Mouse (Mus musculus): ENCODE data around the gene Zdhhc19.

The Zdhhc19 gene

DNA sequence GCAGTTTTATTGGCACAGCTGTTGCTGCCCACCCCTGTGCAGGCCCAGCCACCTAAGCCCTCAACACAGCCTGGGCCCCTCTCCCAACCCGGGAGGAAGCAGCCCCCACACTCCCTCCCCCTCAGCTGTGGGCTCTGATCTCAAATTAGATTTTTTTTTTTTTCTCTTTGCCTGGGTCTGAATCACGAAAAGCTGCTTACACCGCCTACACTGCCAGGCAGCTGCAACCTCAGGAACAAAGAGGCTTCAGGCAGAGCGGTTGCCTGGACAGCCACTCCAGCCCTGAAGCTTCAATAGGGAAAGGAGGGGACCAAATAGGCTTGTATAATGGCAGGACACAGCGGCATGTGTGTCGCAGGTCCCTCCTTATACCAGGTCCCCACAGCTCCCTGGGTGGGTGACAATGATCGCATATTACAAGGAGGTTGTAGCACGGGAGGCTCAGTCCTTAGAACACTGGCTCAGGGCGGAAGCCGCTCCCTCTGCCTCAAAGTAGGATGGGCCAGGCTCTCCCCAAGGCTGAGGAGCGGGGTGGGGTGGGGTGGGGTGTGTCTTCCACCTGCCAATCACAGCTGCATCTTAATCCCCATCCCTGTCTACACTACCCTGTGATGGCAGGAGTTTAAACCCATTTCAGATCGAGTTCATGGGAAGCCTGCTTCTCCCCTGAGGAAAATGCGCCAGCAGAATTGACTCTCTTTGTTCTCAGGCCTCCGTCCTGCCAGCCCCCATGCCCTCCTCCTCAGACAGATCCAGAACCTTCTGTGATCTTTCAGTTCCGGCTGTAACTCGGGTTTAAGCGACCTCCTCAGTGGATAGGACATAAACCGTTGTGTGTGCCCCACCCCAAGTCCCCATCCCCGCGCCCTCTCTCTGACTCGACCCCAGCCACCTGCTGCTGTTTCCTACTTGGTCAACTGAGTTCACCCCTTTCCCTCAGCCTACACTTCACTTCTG lies 20.2 kb downstream of the Zdhhc19 start:
- no peak for DNase-seq

DNA sequence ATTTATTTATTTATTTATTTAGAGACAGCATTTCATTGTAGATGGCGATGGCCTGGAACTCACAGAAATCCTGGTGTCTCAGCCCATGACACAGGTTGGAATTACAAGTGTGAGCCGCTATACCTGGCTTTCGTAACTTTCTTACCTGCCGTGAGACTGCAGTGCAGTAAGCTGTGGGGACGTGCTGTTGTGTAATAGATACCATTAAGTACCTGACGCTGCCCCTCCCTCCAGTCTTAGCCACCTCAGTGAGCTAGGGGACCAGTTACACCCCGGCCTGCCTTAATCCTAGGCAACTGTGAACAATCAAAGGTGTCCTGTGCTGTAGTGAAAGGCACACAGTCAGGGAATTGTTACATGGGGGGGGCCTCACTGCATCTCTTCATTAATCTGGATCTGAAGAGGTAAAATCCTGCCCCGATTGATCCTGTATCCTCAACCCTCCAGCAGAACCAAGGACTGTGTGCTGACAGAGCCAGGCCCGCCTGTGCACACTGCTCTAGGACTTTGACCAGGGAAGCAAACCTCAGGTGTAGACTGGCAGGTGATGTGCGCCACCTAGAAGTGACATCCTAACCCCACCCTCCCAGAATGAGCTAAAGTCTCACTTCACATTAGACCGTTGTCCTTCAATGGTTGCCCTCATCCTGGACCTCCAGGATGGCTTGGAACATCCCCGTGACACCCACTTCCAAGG lies 21.9 kb downstream of the Zdhhc19 start:
- no peak for DNase-seq

DNA sequence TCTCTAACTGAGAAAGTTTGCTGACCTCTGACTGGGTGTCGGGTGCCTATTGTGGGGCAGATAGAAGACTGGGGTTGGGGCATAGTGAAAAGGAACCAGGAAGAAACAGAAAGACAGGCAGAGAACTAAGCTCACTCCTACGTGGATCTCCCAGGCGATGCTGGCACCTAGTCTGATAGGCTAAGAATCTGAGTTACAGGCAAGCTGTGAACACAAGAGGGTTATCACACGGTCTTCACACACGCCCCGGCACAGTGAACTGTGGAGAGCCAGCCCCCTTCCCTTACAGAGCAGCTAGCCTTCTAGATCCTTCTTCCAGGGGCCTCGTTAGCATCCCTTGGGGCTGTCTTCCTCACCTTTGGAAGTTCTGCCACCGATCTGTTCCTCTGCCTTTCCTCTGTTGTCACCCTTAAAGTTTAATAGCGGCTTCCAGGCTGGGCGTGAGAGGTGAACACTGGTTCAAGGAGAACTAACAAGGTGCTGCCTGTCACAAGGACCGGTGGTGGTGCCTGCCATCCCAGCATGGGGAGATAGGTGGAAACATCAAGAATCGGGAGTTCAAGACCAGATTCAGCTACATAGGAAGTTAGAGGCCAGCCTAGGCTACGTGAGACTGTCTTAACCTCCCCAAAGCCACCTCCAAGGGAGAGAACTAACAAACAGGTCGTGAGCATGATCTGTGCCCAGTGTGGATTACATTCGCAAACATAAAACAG lies 23.7 kb downstream of the Zdhhc19 start:
- no peak for DNase-seq

GRCm38 (mm10) chr16:32520372-32520748 lies 24.3 kb downstream of the Zdhhc19 start:
- DNase-seq = no peak

DNA sequence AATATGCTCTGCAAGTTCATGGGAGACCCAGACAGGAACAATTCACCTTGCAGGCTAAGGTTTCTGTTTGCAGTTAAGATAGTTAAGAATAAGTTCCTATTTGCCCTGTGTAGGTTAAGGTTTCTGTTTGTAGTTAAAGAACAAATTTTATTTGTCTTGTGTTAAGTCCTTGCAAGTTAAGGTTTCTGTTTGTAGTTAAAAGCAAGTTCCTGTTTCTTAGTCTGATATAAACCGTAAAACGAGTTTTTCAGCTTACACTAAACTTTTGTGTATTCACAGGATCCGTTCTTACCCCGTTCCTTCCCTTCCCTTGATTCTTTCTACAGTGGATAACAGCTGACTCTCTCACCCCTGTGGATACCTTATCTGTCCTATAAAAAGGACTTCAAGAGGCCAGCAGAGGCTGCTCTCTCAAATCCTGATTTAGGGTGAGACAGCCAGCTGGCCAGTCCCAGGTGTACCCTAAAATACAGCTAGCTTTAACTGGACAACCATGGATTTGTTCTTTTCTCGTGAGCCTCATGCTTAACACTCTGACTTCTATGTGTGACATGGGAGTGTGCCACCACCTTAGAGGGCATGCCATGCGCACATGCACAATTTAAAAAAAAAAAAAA lies 26.6 kb downstream of the Zdhhc19 start:
- no peak for DNase-seq

- DNase-seq = no peak
These were observed 27.6 kb downstream of the Zdhhc19 start for GRCm38 (mm10) chr16:32523462-32524243.

DNA sequence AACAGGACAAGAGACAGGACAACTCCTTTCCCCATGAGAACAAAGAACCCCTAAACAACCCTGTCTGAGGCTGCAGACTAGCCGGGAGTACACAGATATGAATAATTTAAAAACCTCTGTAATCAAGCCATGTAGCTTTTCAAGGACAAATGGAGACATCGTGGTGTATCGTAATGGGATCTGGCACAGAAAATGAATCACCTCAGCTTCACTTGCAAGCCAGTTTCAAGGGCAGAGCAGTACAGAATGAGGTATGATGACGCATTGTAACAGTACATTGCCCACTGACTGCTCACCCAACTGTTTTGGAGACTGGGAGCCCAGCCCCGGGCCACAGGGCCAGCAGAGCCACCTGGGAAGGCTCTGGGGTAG lies 28.2 kb downstream of the Zdhhc19 start:
- no peak for DNase-seq

- no peak for DNase-seq
These were observed 30.8 kb downstream of the Zdhhc19 start for GRCm38 (mm10) chr16:32526906-32527305.

GRCm38 (mm10) chr16:32532878-32533826 lies 37.1 kb downstream of the Zdhhc19 start:
- no peak for DNase-seq

GRCm38 (mm10) chr16:32535157-32535751 lies 39.2 kb downstream of the Zdhhc19 start:
- no peak for DNase-seq

DNA sequence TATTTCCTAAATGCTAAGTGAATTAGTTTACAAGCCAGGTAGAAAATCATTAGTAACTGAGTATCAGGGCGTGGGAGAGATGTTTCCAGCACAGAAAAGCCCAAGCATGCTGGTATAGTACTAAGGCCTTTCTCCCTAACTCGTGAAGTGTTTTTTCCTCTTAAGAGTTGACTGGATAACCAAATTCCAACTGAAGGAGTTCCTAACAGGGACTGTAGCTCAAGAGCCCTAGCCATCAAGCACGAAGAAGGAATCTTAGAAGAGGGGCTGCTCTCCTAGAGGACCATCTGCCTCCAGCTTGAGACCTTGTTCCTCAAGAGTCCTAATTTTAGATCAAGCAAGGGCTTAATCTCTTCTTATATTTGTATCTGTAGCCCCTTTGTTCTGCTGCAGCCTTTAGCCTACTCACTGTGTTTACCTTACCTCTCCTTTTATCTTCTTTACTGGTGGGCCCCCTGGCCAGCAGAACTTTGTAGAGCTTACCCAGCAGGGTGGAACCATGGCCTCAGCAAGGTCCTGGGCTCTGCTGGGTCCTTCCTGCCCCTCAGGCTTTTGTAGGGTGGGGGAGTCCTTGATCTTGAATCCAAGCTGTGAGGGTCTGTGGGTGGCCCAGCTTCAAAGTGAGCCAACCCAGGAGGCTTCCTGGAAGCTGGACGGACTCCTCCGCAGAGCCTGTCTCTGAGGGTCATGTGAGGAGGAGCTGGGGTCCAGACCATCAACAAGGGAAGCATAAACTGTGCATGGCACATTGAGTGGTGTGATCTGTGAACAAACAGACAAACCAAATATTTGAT lies 42.0 kb downstream of the Zdhhc19 start:
- no peak for DNase-seq

DNA sequence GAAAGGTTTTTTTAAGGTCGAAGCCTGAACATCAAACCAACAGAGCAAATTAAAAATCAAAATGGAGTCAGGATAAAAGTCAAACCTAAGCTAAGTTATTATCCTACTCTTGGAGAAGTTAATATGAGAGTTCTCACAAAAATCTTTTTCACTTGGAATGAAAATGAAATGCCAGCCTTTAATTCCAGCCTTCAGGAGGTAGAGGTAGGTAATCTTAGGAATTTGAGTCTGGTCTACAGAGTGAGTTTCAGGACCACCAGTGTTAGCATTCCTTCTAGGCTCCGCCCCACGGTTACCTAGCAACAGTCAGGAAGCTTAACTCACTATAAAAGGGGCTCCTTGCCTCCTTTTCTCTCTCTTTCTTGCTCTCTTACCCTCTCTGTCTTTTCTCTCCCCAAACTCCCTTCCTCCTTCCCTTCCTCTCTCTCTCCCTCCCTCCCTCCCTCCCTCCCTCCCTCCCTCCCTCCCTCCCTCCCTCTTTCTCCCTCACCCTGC lies 42.7 kb downstream of the Zdhhc19 start:
- DNase-seq = no peak

DNA sequence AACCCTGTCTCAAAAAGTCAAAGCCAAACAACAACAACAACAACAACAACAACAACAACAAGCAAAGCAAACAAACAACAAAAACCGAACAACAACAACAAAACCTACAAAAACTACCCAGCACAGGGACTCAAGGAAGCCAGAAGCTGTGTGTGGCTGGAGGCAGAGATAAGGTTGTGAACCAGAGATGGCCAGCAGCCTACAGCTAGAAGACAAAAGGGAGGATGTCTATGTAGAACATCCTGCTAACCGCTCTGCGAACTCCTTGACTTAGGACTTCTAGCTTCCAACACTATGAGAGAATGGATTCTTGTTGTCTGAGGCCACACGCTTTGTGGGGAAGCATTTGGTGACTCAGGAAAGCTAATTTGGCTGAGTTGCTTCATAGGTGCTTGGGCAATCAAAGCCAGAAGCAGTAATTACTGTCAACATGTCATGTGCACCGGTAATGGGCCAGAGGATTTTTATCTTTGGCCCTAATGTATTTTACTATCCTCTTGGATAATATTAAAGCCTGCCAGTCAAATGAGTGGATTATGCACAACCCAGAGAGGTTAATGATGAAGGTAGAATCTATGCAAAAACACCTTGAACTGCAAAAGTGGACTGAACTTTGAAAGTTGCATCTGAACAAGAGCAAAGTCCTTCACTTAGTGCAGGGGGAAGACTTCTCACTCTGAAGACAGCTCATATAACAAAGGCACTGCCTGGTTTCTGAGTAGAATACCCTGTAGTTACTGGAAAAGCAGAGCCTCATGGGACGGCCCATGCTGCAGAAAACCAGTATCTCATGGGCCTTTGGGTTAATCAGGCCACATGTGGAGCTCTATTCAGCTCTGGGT lies 45.5 kb downstream of the Zdhhc19 start:
- no peak for DNase-seq

- DNase-seq = no peak
These were observed 47.4 kb downstream of the Zdhhc19 start for GRCm38 (mm10) chr16:32543422-32543821.

DNA sequence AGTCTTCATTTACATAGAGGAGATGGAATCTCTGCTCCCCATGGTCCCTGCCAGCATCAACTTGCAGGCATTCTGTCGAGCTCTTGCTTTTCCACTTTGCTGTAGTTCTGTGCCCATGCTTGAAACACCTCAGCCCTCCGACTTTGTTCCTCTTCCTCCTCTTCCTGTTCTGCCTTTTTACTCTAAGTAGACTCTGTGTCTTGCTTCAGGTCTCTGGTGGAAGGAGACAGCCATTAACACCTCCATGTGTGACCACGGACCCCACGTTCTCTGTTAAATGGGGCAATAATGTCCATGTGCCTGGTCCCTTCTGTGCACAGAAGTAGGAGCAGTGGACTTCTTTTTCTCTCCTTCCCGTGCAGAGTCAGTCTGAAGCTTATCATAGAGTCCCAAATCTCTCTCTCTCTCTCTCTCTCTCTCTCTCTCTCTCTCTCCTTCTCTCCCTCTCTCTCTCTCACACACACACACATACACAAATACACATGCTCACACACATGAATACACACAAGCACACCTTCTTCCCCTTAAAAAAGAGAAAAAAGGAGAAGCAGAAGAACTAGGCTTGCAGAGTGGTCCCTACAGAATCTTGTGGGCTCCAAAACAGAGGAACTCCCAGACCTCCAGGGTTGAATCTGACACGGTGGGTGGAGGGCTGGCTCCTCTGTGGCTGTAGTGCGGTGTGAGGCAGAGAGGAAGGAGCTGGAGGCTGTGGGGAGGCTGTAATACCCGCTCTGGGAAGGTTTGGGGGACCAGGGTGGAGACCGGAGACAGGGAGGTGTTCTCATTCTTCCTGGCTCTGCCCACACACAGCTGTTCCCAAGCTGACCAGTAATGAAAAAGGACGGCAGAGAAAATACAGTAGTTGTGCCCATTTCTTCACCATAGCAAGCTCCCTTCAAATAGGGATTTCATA lies 51.3 kb downstream of the Zdhhc19 start:
- no peak for DNase-seq

DNA sequence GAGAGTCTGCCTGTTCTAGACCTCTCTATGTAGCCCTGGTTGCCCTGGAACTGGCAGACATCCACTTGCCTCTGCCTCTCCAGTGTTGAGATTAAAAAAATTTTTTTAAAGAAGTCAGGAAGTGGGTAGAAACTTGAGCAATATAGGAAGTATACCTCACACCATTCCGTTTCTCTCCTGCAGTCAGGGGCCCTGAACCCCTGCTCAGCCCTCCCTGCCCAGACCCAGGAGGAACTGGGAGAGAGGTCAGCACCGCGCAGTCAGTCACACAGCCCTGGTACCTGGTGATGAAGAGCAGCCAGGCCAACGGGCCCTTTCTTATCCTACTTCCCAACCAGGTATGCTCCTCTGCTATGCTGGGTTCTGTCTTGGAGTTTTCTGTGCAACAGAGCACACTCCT lies 54.0 kb downstream of the Zdhhc19 start:
- no peak for DNase-seq

- no peak for DNase-seq
These were observed 54.4 kb downstream of the Zdhhc19 start for GRCm38 (mm10) chr16:32550487-32550886.

DNA sequence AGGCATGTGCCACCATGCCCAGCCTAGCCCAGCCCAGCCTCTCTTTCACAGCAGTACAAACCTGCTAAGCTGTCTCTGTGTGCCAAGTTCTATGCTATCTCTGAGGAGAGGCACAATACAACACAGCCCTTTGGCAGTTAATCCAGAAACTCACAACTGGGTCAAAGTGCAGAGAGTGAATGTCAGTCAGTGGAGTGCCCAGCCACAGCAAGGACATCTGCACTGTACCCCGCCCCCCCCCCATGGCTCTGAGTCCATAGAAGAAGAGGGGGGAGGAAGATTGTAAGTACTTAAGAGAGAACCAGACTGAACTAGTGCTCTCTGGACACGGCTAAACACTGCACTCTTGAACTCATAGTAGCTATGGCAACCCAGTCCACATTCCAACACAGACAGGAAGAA lies 55.3 kb downstream of the Zdhhc19 start:
- no peak for DNase-seq

Measured in cerebellum, adult 11 months (tissue).